Mouse (Mus musculus) midbrain, embryonic 13.5 days (tissue): ENCODE results near the gene Defb43. TPM values are rescaled to one million over a fixed set of nuclear protein-coding genes. Genes with fewer than 3 reads are reported as not detected.

Source experiments
- ATAC-seq: fragments of 200-750 bp; cut with Nextera tagmentation; 2 replicates; pipeline ENCODE4 v1.8.0; 2017; ENCODE audit warnings: mild to moderate bottlenecking, moderate TSS enrichment, moderate library complexity
- H3K27ac ChIP-seq: fragments of 300-500 bp; sonication (generic); 2 replicates; pipeline ENCODE4 v1.5.1; 2015; ENCODE audit warnings: inconsistent platforms, mild to moderate bottlenecking, moderate library complexity
- H3K27me3 ChIP-seq: fragments of 300-500 bp; sonication (generic); 2 replicates; pipeline ENCODE4 v1.6.1; 2015; ENCODE audit warnings: mild to moderate bottlenecking, inconsistent platforms
- H3K36me3 ChIP-seq: fragments of 300-500 bp; sonication (generic); 2 replicates; pipeline ENCODE4 v1.6.1; 2015; ENCODE audit warnings: mild to moderate bottlenecking, inconsistent platforms
- H3K4me1 ChIP-seq: fragments of 300-500 bp; sonication (generic); replicated peaks from 2 replicates; pipeline ENCODE4 v1.6.1; 2015; ENCODE audit warnings: inconsistent platforms
- H3K4me2 ChIP-seq: fragments of 300-500 bp; sonication (generic); replicated peaks from 2 replicates; pipeline ENCODE4 v1.6.1; 2015; ENCODE audit warnings: moderate library complexity, mild to moderate bottlenecking, inconsistent platforms
- H3K4me3 ChIP-seq: fragments of 300-500 bp; sonication (generic); replicated peaks from 2 replicates; pipeline ENCODE4 v1.5.1; 2015; ENCODE audit warnings: mild to moderate bottlenecking, inconsistent platforms
- H3K9ac ChIP-seq: fragments of 300-500 bp; sonication (generic); replicated peaks from 2 replicates; pipeline ENCODE4 v1.6.1; 2015; ENCODE audit warnings: mild to moderate bottlenecking, inconsistent platforms
- H3K9me3 ChIP-seq: fragments of 300-500 bp; sonication (generic); 2 replicates; pipeline ENCODE4 v1.6.1; 2016; ENCODE audit warnings: mild to moderate bottlenecking, inconsistent platforms
- WGBS: fragments of 180-500 bp; shearing (Covaris S2); methylation state at CpG from one replicate; pipeline ENCODE4 v1.1.7; 2015; 5-methylcytosine and 5-hydroxymethylcytosine counted together
- polyA plus RNA-seq: library from polyadenylated mRNA; unstranded; fragments of >200 nt; fragmentation: Nextera tagmentation; extraction: Ambion mirVana; gene quantifications from 2 replicates; pipeline ENCODE4 v1.2.1, GENCODE M21; 2015

Defb43 gene
- polyA plus RNA-seq, 1 experiment from 2014 or later: not detected

- Histone ChIP-seq H3K27me3 (no peaks in the 10 kb centered on the region), H3K4me2 (no peak overlapping the region), H3K9ac (no peak overlapping the region), H3K9me3 (peaks cover 3% of the 10 kb centered on the region; the same call in 1 of the 2 replicates), H3K27ac (no peak overlapping the region), H3K36me3 (no peaks in the 10 kb centered on the region), H3K4me1 (no peaks in the 10 kb centered on the region), H3K4me3 (no peak overlapping the region)
- no peak for ATAC-seq
- WGBS: 85% methylated on average over 4 of the region's 4 CpGs
These were observed 1.5 kb downstream of the Defb43 start for GRCm38 (mm10) chr14:63013082-63013481.

- H3K36me3 ChIP-seq: no peaks in the 10 kb centered on the region
- no peaks in the 10 kb centered on the region for H3K4me1 ChIP-seq
- WGBS: 86% methylated on average over 4 of the region's 4 CpGs
- no peaks in the 10 kb centered on the region for H3K27me3 ChIP-seq
- no peak overlapping the region for H3K4me2 ChIP-seq
- no peak overlapping the region for H3K4me3 ChIP-seq
- H3K9me3 ChIP-seq: peaks cover 3% of the 10 kb centered on the region; the same call in 1 of the 2 replicates
- no peak for ATAC-seq
- H3K9ac ChIP-seq: no peak overlapping the region
- H3K27ac ChIP-seq: no peak overlapping the region
These were observed 3.1 kb downstream of the Defb43 start for GRCm38 (mm10) chr14:63014667-63015066.

GRCm38 (mm10) chr14:63020524-63021156, 9.1 kb downstream of the Defb43 start:
- no peak overlapping the region for H3K4me3 ChIP-seq
- 57% methylated on average over 6 of the region's 6 CpGs for WGBS
- no peak overlapping the region for H3K9ac ChIP-seq
- no peaks in the 10 kb centered on the region for H3K4me1 ChIP-seq
- no peaks in the 10 kb centered on the region for H3K27me3 ChIP-seq
- no peak overlapping the region for H3K27ac ChIP-seq
- no peaks in the 10 kb centered on the region for H3K9me3 ChIP-seq
- no peak overlapping the region for H3K4me2 ChIP-seq
- H3K36me3 ChIP-seq: no peaks in the 10 kb centered on the region
- no peak for ATAC-seq

GRCm38 (mm10) chr14:63046691-63047090, 35.1 kb downstream of the Defb43 start, which contains the start of gene Defb42:
TSS of gene Defb42 (plus strand) at chr14:63046991.
- no peaks in the 10 kb centered on the region for H3K9me3 ChIP-seq
- no peak within 1 kb of the TSS for H3K27ac ChIP-seq
- H3K4me3 ChIP-seq: no peak within 1 kb of the TSS
- no peaks in the 10 kb centered on the region for H3K4me1 ChIP-seq
- no peak within 1 kb of the TSS for H3K9ac ChIP-seq
- H3K27me3 ChIP-seq: no peaks in the 10 kb centered on the region
- H3K4me2 ChIP-seq: no peak within 1 kb of the TSS
- ATAC-seq: no peak
- WGBS: 82% methylated on average over 3 of the region's 3 CpGs
- H3K36me3 ChIP-seq: no peaks in the 10 kb centered on the region

GRCm38 (mm10) chr14:63049910-63050370, 38.4 kb downstream of the Defb43 start, which contains the start of gene Defb30:
TSS of gene Defb30 (minus strand) at chr14:63049960.
- Histone ChIP-seq H3K4me2 (no peak within 1 kb of the TSS), H3K4me3 (no peak within 1 kb of the TSS), H3K27me3 (no peaks in the 10 kb centered on the region), H3K27ac (no peak within 1 kb of the TSS), H3K4me1 (no peaks in the 10 kb centered on the region), H3K36me3 (no peaks in the 10 kb centered on the region), H3K9me3 (no peaks in the 10 kb centered on the region), H3K9ac (no peak within 1 kb of the TSS)
- WGBS: 65% methylated on average over 12 of the region's 14 CpGs
- no peak for ATAC-seq

- Histone ChIP-seq H3K4me3 (no peak overlapping the region), H3K4me2 (no peak overlapping the region), H3K9ac (no peak overlapping the region), H3K27ac (no peak overlapping the region), H3K27me3 (no peaks in the 10 kb centered on the region), H3K36me3 (no peaks in the 10 kb centered on the region), H3K4me1 (no peaks in the 10 kb centered on the region), H3K9me3 (no peaks in the 10 kb centered on the region)
- 42% methylated on average over 5 of the region's 5 CpGs for WGBS
- ATAC-seq: no peak
These were observed 39.2 kb downstream of the Defb43 start for GRCm38 (mm10) chr14:63050769-63051168.

GRCm38 (mm10) chr14:63054729-63055128, 43.2 kb downstream of the Defb43 start:
- H3K4me1 ChIP-seq: no peaks in the 10 kb centered on the region
- no peak overlapping the region for H3K4me3 ChIP-seq
- H3K9ac ChIP-seq: no peak overlapping the region
- no peaks in the 10 kb centered on the region for H3K36me3 ChIP-seq
- H3K27ac ChIP-seq: no peak overlapping the region
- WGBS: 44% methylated on average over 6 of the region's 6 CpGs
- peak; percentile 45; the same call in 1 of the 2 replicates for ATAC-seq
- no peaks in the 10 kb centered on the region for H3K27me3 ChIP-seq
- no peak overlapping the region for H3K4me2 ChIP-seq
- H3K9me3 ChIP-seq: no peaks in the 10 kb centered on the region

- Histone ChIP-seq H3K4me1 (no peaks in the 10 kb centered on the region), H3K4me3 (no peak overlapping the region), H3K9ac (no peak overlapping the region), H3K27me3 (no peaks in the 10 kb centered on the region), H3K9me3 (no peaks in the 10 kb centered on the region), H3K27ac (no peak overlapping the region), H3K4me2 (no peak overlapping the region), H3K36me3 (no peaks in the 10 kb centered on the region)
- ATAC-seq: no peak
- WGBS: 92% methylated on average over 10 of the region's 10 CpGs
These were observed 48.8 kb downstream of the Defb43 start for GRCm38 (mm10) chr14:63060361-63060760.

- no peak overlapping the region for H3K27ac ChIP-seq
- no peaks in the 10 kb centered on the region for H3K36me3 ChIP-seq
- no peak overlapping the region for H3K4me2 ChIP-seq
- WGBS: 92% methylated on average over 2 of the region's 2 CpGs
- 0 out of 2 replicates have a peak, but pooled peaks cover 4% of the 10 kb centered on the region for H3K4me1 ChIP-seq
- ATAC-seq: no peak
- no peaks in the 10 kb centered on the region for H3K9me3 ChIP-seq
- no peak overlapping the region for H3K9ac ChIP-seq
- H3K27me3 ChIP-seq: no peaks in the 10 kb centered on the region
- H3K4me3 ChIP-seq: no peak overlapping the region
These were observed 50.6 kb downstream of the Defb43 start for GRCm38 (mm10) chr14:63062184-63062583.

- H3K27ac ChIP-seq: no peak overlapping the region
- H3K9ac ChIP-seq: no peak overlapping the region
- H3K4me3 ChIP-seq: no peak overlapping the region
- no peak for ATAC-seq
- WGBS: 78% methylated on average over 5 of the region's 5 CpGs
- H3K4me1 ChIP-seq: 0 out of 2 replicates have a peak, but pooled peaks cover 4% of the 10 kb centered on the region
- H3K9me3 ChIP-seq: no peaks in the 10 kb centered on the region
- H3K4me2 ChIP-seq: no peak overlapping the region
- H3K36me3 ChIP-seq: no peaks in the 10 kb centered on the region
- H3K27me3 ChIP-seq: no peaks in the 10 kb centered on the region
These were observed 53.8 kb downstream of the Defb43 start for GRCm38 (mm10) chr14:63065391-63065790.

GRCm38 (mm10) chr14:63066630-63067310, 55.2 kb downstream of the Defb43 start:
- H3K9me3 ChIP-seq: no peaks in the 10 kb centered on the region
- H3K4me3 ChIP-seq: no peak overlapping the region
- peak overlapping the region; percentile 35 for H3K4me2 ChIP-seq
- H3K9ac ChIP-seq: 0 out of 2 replicates have a peak overlapping the region, but pooled peaks have one; percentile 37
- ATAC-seq: no peak
- H3K36me3 ChIP-seq: no peaks in the 10 kb centered on the region
- no peaks in the 10 kb centered on the region for H3K27me3 ChIP-seq
- 0 out of 2 replicates have a peak, but pooled peaks cover 4% of the 10 kb centered on the region for H3K4me1 ChIP-seq
- no peak overlapping the region for H3K27ac ChIP-seq
- 39% methylated on average over 16 of the region's 16 CpGs for WGBS
